Mouse (Mus musculus) spleen, postnatal 36 days (tissue): Measurements from ENCODE around the gene Hoxc12.

Experiments
- DNase-seq, 2 experiments: peaks; one replicate each; pipeline ENCODE4 v3.0.0; 2022; ENCODE audit warnings: low spot score in 2 of 2, mixed read lengths in 1 of 2

Gene Hoxc12

GRCm38 (mm10) chr15:102936279-102936972 lies at the start of gene Hoxc12:
Gene Hoxc12, plus strand, starts transcription at chr15:102936757.
- DNase-seq = no peak

GRCm38 (mm10) chr15:102895115-102895514 lies 41.4 kb upstream of the Hoxc12 start:
- no peak for DNase-seq

GRCm38 (mm10) chr15:102904946-102905345 lies 31.6 kb upstream of the Hoxc12 start:
- no peak for DNase-seq

DNA sequence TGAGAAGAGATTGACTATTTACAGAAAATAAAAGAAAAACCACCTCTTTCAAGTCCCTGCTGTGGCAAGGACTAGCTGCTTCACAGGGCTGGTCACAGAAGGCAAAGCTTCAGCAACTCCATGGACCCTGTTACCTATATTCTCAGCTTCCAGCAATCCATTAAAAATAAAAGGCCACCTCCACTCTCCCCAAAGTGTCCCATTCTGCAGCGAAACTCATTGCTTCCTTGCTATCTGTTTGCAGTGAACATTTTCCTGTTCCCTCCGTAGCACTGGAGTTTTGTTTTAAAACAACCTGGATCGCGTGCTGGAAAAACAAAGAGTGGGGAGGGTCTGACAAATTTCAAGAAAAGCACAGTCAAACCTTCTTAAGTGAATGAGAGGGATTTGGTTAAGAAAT lies 27.0 kb upstream of the Hoxc12 start:
- no peak for DNase-seq

GRCm38 (mm10) chr15:102910038-102910437 lies 26.5 kb upstream of the Hoxc12 start:
- DNase-seq = no peak

- DNase-seq = no peak
These were observed 26.0 kb upstream of the Hoxc12 start for GRCm38 (mm10) chr15:102910496-102911095.

DNA sequence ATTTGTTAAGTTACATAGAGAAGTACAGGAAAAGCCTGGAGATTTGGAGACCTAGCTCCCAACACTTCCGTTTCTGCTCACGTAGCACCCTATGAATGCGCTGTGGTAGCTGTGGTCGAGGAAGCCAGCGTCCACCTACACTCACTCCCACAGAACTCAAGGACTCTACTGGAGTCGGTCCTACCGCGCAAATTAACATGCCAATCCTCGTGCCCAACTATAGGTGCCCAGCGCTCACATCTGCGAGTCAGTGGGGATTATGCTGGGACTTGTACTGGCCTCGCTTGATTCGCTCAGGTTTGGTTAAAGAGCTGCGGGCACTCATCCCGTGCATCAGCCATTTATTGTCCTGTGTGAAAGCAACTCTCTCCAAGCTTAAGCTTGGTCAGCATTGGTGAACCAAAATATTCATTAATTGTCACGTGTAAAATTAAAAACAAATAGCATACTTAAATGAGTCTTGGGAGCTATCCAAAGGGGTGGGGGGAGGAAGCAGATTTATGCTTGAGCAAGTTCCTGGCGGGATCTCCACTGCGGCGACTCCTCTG lies 23.4 kb upstream of the Hoxc12 start:
- DNase-seq = no peak

- DNase-seq = no peak
These were observed 18.5 kb upstream of the Hoxc12 start for GRCm38 (mm10) chr15:102917972-102918572.

DNA sequence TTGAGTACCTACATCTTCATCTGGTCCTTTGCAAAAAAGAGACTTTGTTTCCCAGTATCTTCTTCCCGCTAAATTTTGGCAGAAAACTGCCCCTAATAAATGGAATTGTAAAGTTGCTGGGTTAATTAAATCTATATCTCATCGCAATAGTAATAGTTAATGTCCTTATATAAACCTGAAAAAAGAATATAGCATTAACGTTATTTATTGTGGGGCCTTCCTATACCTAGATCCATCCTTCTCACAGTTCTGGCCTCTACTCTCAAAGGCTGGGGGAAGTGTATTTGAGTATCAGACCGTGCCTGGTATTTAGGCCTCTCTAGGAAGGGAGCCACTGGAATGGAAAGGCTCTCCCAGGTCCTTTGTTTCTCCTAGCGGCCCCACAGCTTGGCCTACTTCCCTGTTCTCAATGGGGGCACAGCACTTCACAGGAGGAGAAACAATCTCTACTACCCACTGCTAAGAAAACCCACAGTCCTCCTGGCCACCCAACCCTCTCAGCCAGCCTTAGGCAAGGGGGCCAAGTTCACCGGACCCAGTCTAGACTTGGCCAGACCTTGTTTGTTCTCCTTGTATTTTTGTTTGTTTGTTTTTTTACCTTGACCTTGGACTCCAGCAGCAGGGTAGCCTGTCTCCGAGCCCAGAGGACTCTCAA lies 17.8 kb upstream of the Hoxc12 start:
- no peak for DNase-seq

GRCm38 (mm10) chr15:102919336-102920180 lies 17.0 kb upstream of the Hoxc12 start:
- DNase-seq = no peak

DNA sequence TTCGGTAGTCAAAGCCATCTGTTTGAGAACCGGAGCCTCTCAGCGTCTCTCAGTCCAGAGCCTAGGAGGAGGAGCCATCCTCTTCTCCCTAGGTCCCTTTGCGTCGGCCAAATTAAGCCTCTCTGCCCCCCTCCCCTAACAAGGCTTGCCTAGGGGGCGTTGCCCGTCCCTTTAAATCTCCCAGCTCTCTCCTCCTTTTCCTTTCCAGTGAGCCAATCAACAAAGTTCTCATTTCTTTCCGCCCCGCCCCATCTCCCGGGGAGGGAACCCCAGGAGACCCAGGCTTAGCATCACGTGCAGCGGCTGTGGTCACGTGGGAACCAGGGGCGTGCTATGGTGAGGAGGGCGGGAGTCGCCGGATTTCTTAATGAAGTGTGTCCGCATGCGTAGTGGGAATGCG lies 15.9 kb upstream of the Hoxc12 start:
- no peak for DNase-seq

DNA sequence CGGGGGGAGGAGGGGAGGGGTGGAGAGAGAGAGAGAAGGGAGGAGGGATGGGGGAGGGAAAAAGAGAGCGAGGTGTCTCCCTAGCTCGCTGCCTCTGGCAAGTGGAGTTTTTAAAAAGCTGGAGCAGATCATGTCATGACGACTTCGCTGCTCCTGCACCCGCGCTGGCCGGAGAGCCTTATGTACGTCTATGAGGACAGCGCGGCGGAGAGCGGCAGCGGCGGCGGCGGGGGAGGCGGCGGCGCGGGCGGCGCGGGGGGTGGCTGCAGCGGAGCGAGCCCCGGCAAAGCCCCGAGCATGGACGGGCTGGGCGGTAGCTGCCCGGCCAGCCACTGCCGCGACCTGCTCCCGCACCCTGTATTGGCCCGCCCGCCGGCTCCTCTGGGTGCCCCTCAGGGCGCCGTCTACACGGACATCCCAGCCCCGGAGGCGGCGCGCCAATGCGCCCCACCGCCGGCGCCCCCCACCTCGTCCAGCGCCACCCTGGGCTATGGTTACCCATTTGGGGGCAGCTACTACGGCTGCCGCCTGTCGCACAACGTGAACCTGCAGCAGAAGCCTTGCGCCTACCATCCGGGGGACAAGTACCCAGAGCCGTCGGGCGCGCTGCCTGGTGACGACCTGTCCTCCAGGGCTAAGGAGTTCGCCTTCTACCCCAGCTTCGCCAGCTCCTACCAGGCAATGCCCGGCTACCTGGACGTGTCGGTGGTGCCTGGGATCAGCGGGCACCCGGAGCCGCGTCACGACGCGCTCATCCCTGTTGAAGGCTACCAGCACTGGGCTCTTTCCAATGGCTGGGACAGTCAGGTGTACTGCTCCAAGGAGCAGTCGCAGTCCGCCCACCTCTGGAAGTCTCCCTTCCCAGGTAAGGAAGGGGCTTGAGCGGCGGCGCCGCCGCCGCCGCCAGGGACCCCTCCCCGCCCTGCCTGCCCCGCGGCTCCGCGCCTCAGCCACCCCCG lies 15.2 kb upstream of the Hoxc12 start, which contains the start of gene Hoxc13:
Gene Hoxc13, plus strand, starts transcription at position 51 of the 959 bp plus-strand sequence.
- DNase-seq = no peak

DNA sequence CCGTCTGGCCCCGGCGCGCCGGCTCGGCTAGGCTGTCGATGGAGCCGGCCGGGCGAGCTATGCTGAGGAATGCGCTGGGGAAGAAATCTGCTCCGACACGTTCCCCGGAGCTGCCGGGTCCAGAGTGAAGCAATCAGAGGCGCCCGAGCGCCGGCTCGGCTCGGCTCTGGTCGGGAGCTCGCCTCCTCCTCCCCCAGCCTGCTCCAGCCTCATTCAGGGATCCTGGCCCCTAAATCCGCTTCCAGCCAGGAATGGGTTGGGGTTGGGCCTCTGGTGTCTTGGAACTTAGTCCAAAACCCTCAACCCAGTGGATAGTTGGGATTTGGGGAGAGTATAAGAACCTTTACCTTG lies 14.6 kb upstream of the Hoxc12 start:
- no peak for DNase-seq

- DNase-seq = no peak
These were observed 13.7 kb upstream of the Hoxc12 start for GRCm38 (mm10) chr15:102922636-102923500.

- DNase-seq = no peak
These were observed 9.4 kb upstream of the Hoxc12 start for GRCm38 (mm10) chr15:102927032-102927645.

- no peak for DNase-seq
These were observed 4.7 kb upstream of the Hoxc12 start for GRCm38 (mm10) chr15:102931706-102932358.

GRCm38 (mm10) chr15:102934438-102934837 lies 2.1 kb upstream of the Hoxc12 start:
- DNase-seq = no peak

DNA sequence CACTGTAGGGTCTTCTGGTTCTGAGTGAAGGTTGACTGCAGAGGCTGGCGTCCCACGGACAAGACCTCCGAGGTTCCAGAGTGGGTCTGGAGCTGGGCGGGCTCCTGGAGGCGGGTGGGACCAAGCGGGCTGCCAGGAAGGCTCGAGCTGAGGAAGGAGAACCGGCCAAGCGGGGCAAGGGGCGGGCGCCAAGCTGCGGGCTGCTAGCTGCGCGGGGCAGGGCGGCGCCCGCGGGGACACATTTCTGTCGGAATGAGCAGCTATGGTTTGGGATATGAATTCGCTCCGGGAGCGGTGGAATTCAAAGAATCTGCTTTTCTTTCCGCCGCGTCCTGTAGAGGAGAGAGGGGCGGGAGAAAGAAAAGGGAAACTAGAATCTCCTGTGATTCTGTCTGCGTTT lies 1.7 kb upstream of the Hoxc12 start:
- DNase-seq = no peak
